In the genomic region with DNA sequence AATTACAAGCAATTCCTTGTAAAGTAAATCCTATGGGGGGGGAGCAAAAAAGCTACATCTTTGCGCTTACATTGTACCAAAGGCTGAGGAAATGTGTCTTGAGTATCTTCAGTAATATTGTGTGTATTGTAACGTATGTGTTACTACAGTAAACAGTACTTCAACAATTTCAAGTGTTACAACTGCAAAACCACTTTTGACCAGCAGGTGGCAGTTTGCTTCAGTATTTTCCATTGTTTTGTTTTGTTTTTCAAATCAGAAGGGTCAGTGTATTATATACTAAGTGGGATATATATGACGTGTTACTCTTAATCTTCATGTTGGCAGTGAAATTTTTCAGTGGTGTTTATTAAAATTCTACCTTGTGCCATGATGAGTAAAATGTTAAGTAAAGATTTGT, we compare ENCODE assay signal across 8 mouse cellular contexts. TPM values are rescaled to one million over a fixed set of nuclear protein-coding genes. Genes with fewer than 3 reads are reported as not detected.
DNase-seq lines count a peak whose midpoint lies in the region; ATAC-seq lines count a peak whose summit lies in the region.

No protein-coding gene starts in this region.

- no peak overlapping the region for H3K4me2 ChIP-seq in heart, embryonic 11.5 days

- intact Hi-C loops in heart, postnatal 10 days (cut with DNase I) = loop anchor here (5.0 kb wide), 1 partner anchor 217 kb away; no protein-coding TSS in a partner anchor

- DNase-seq in heart, postnatal 10 days = peak; percentile 45 to 63
- DNase-seq in testis, postnatal 10 days (ENCODE audit: low spot score) = peak; percentile 57
- DNase-seq in testis, postnatal 14 days (ENCODE audit: low spot score) = no peak
- DNase-seq in c-Kit-negative CD71-positive TER-119-positive erythroid progenitor cells, embryonic 14.5 days (ENCODE audit: low read depth, low spot score) = peak; percentile 33
- DNase-seq in kidney, postnatal 36 days = peak; percentile 16 to 68
- peak; percentile 22 for DNase-seq in retina, adult 2 months (ENCODE audit: low read depth, low spot score)
- DNase-seq in frontal cortex, postnatal 25 days (ENCODE audit: low spot score in 2 of 2) = no peak

- no peak overlapping the region for H3K4me3 ChIP-seq in heart, embryonic 11.5 days (ENCODE audit: low read depth, low read length)

- no peak overlapping the region for H3K9ac ChIP-seq in heart, embryonic 11.5 days (ENCODE audit: low read depth, low read length)

- H3K36me3 ChIP-seq in heart, embryonic 11.5 days (ENCODE audit: control insufficient read depth, insufficient read depth, low read length) = no peaks in the 10 kb centered on the region

- H3K9me3 ChIP-seq in heart, embryonic 11.5 days (replicated peaks; ENCODE audit: control insufficient read depth, low read length) = no peaks in the 10 kb centered on the region

- H3K4me1 ChIP-seq in heart, embryonic 11.5 days (ENCODE audit: control insufficient read depth, insufficient read depth, low read length) = no peaks in the 10 kb centered on the region; the same call in 1 of the 2 replicates

- WGBS in heart, embryonic 11.5 days (ENCODE audit: insufficient replicate concordance) = 51% methylated on average over 3 of the region's 3 CpGs

- no peak overlapping the region for H3K27ac ChIP-seq in heart, embryonic 11.5 days (ENCODE audit: low read depth, low read length)

- H3K27me3 ChIP-seq in heart, embryonic 11.5 days (ENCODE audit: control insufficient read depth, insufficient read depth, low read length) = no peaks in the 10 kb centered on the region

- ATAC-seq in heart, embryonic 11.5 days (replicated peaks; ENCODE audit: insufficient number of reproducible peaks, low FRiP score, low TSS enrichment) = no peak

RNA-seq across cellular contexts. Expression of gene Hccs, which starts 16.2 kb away (rescaled TPM):
- 10 to 100 TPM; 65.7 to 70.4 TPM for total RNA-seq in heart, postnatal 10 days (2021)
- polyA plus RNA-seq in heart, embryonic 11.5 days (2014; fragmentation: Nextera tagmentation; extraction: Ambion mirVana) = 46.0 and 46.8 TPM in 2 replicates

Comparison
In these comparisons a context has a peak if more than half of its experiments do, and no peak if none do; other contexts are left out.
1. DNase-seq: peak in heart, postnatal 10 days (2 of 2), testis, postnatal 10 days (single experiment), c-Kit-negative CD71-positive TER-119-positive erythroid progenitor cells, embryonic 14.5 days (single experiment), kidney, postnatal 36 days (2 of 2) and retina, adult 2 months (single experiment); none in testis, postnatal 14 days (single experiment) and frontal cortex, postnatal 25 days (0 of 2).